Mouse (Mus musculus) right cerebral cortex, postnatal 36 days (tissue): Measurements from ENCODE around the gene Pld5.
"Not testable (repeated sequence)": the region's sequence is repeated elsewhere in the genome, so short reads cannot be mapped to it uniquely, and the experiment has no call there.

ENCODE experiments used
- DNase-seq, 2 experiments: peaks; one replicate each; pipeline ENCODE4 v3.0.0; 2022; ENCODE audit warnings: low spot score in 2 of 2, mixed read lengths in 1 of 2

Pld5 gene

GRCm38 (mm10) chr1:176046375-176046774 is 228.7 kb downstream of the Pld5 start:
- DNase-seq: no peak

- DNase-seq: no peak
Measured at GRCm38 (mm10) chr1:176043056-176043455, 232.1 kb downstream of the Pld5 start.

DNA sequence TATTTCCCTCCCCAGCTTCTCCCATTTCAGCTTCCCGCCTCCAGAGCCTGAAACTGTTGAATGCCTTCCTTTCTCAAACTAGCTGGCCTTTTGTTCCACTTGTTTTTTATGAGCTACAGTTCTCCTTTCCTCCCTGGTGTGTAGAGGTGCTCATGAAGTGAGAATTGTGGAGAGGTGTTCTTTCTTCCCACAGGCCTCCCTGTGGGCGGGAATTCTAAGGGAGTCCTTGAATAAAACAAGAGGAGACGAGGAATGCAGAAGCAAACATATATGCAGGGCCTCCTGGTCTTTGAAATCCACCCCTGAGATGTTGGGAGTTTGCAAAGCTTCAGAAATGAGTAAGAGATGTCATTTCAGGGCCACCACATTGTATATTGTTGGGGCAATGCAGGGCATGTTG is 235.2 kb downstream of the Pld5 start:
- no peak for DNase-seq

DNA sequence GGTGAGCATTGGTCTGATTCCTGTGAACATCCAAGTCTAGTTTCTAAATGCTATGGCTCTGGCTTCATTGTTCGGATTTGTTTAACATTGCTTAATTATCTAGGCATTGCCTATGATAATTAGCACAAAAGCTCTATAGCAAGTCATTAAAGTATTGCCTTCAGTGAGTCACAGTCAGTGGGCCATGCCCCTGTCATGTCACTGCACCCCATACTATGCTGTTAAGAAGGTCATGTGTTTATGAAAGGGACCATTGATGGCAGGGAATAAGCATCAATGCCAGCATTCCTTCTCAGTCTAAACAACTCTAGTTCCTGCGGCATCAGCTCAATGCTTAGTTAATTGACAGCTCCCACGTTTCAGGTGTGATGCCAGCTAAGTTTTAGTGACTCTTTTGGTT is 239.1 kb downstream of the Pld5 start:
- no peak for DNase-seq

DNA sequence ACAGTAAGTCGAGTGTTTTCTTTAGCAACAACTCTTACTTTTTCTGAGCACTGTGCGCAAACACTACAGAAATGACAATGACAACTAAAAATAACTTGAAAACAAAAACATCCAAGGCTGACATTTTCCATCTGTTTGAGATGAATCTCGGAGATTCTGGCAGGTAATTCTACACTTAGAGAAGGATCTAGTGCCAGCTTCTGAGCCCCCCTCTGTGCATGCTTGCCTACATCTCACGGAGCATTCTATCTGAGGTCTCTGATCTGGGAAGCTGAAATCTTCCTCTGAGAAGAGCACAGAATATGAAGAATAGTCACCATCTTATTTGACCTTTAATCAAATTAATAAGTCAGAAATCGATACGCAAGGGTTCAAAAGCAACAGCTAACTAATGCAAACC is 240.4 kb downstream of the Pld5 start:
- no peak for DNase-seq

- no peak for DNase-seq
Measured at GRCm38 (mm10) chr1:176033698-176034097, 241.4 kb downstream of the Pld5 start.

DNA sequence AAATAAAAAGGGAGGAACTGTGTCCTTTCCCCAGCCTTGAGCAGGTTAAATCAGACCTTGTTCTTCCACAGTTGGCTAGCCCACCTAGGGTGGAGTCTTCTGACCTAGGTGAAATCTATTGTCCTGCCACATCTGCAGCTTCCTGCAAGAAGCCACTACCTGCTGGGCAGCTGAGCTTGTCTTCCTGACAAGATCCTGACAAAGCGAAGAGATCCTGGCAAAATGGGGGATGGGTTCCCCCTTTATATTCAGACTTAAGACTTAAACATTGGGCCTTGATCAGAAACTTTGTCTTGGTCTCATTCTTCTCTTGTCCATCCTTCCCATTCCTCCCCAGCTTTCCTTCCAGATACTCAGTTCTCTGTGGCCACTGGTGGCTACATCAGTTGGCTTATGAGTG is 246.0 kb downstream of the Pld5 start:
- no peak for DNase-seq

- no peak for DNase-seq
Measured at GRCm38 (mm10) chr1:176028397-176028796, 246.7 kb downstream of the Pld5 start.

DNA sequence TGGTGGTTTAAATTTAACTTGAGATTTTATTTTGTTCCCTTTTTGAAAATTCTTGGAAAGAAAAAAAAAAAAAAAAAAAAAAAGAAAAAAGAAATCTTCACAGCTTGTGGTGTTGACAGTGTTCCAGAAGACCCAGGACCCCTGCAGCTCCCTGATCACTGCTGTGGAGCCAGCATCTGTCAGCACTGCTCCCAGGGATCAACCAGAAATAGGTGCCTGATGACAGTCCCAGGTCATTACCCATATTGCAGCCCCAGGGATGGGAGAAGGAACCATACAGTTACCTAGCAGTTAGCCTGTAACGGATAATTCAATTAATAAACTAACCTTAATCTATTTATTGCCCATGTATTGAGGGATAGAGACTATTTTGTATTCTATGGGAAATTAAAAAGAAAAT is 250.6 kb downstream of the Pld5 start:
- DNase-seq: no peak

DNA sequence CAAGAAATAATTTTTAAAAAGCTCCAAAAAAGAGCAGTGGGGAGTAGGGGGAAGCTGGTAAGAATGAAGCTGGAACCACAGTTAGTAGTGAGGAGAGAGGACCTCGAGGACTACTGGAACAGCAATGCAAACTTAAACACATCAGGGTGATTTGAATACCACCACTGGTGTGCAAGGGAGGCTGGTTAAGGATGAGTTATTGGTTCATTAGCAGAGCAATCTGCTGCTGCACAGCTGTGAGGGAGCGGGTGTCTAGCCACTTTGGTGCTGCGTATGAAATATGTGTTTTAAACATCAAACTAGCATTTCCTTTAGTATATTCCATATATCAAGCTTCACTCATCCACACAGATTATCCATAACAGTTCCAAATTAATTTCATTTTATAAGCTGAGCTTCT is 256.6 kb downstream of the Pld5 start:
- no peak for DNase-seq

- no peak for DNase-seq
Measured at GRCm38 (mm10) chr1:176016076-176016475, 259.0 kb downstream of the Pld5 start.

DNA sequence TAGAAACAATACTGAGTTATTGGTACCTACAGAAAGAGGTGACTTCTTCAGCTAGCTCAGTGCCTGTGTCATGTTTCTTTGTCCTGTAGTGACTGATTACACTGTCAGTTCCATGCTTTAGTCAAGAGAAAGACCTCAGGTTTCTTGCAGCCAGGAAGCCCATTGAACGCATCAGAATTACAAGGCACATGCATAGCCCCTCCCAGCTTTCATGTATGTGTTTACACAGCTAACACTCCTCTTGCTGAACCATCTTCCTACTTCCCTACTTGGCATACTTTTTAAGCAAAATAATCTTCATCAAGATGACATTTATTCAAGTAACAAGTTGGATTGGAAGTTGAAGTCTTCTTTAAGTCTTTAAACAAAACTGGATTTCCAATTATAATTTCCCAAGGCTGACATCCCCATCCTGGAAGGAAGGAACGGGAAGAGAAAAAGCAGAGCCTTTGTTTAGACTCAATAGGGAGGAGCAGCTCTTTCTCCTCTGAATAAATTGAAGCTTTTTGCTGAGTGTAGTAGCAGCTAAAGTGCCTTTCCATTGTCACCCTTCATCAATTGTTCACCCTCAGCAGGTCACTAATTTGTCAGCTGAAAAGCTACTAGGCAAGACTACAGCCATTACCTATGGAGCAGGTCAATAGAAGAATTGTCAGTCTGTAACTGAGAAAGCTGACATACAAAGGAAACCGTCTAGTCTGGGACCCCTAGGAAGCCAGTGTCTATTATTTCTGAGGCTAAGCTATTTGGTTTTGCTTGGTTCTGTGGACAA is 261.4 kb downstream of the Pld5 start:
- DNase-seq: no peak

DNA sequence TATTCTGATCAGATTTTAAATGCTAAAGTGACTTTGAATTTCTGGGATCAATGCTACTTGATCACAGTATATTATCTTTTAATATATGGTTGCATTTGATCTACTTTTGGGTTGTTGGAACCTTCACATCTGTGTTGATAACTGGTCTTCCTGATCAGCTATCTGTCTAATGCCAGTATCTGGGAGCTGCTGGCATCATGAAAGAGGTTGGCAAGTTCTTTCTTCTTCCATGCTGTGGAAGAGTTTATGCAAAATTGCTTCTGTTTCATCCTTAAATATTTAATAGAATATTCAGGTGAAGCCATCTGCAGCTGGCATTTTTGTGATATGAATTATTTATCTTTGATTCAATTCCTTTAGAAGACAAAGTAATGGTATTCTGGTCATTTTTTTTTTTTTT is 263.6 kb downstream of the Pld5 start:
- DNase-seq: no peak

DNA sequence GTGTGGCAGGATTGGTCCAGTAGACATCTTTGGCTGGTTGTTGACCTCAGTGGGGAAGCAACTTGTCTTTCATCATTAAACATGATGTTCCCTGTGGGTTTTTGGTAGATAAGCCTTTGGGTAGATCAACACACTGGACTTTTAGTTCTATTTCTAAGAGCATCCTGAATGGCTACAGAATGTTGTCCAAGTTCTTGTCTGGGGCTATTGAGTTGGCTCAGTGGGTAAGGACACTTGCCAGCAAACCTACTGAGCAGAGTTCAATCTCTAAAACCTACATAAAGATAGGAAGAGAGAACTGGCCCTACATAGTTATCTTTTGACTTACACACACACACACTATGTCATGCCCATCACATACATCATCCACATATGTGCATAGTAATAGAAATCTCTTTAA is 264.0 kb downstream of the Pld5 start:
- DNase-seq: no peak

DNA sequence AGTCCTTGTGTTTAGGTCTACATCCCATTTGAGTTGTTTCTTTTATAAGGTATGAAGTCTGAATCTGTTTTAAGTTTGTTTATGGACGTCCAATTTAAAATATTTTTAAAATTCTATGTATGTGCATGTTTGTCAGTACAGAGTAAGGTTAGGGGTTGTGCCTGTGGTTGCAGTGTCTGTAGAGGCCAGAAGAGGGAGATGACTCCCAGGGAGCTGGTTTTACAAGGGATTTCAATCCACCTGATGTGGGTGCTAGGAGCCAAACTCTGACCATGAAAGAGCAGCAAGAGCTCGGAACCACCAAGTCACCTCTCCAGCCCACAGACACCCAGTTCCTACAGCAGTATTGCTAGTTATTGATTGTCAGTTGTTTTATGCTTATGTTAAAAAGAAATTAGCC is 266.7 kb downstream of the Pld5 start:
- no peak for DNase-seq

- DNase-seq: no peak
Measured at GRCm38 (mm10) chr1:176000599-176000998, 274.5 kb downstream of the Pld5 start.

GRCm38 (mm10) chr1:175997076-175997651 is 277.9 kb downstream of the Pld5 start:
- DNase-seq: no peak

DNA sequence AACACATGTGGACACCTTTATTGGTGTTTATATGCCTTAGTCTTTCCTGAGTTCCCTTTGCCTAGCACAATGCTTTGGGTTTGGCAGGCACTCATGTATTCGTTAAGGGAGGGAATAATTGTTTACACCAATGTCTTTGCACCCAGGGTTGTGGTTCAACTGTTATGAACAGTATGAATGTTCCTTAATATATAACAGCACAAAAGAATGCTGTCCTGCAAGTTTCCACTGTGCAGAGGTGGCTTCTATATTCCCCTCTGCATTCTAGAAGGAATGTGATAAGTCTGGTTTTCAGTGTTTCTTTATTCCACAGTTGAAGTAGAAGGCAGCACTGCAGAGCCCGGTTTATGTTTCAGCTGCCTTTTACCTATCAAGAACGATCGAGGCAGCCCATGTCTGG is 286.2 kb downstream of the Pld5 start:
- no peak for DNase-seq

- no peak for DNase-seq
Measured at GRCm38 (mm10) chr1:175988448-175988847, 286.7 kb downstream of the Pld5 start.

GRCm38 (mm10) chr1:175979014-175979413 is 296.1 kb downstream of the Pld5 start, which contains the start of gene Rbm8a2:
Gene Rbm8a2, minus strand, starts transcription at chr1:175979114.
- DNase-seq: not testable (repeated sequence)

GRCm38 (mm10) chr1:175970710-175971109 is 304.4 kb downstream of the Pld5 start:
- DNase-seq: no peak

- no peak for DNase-seq
Measured at GRCm38 (mm10) chr1:175967004-175967745, 307.9 kb downstream of the Pld5 start.

- no peak for DNase-seq
Measured at GRCm38 (mm10) chr1:175961786-175962185, 313.3 kb downstream of the Pld5 start.
